Mouse (Mus musculus) ES-E14 (cell line): ENCODE measurements around the gene Knop1. TPM values are rescaled to one million over a fixed set of nuclear protein-coding genes. Genes with fewer than 3 reads are reported as not detected.

Experiments used
- DNase-seq: peaks from one replicate; pipeline ENCODE4 v3.0.0-alpha.2; 2013; ENCODE audit warnings: low read depth, low spot score
- H3K27ac ChIP-seq: 2 replicates; pipeline ENCODE4 v1.5.1; 2012; ENCODE audit warnings: low read depth, mild to moderate bottlenecking, low read length, moderate library complexity, mixed read lengths; ENCODE audit not compliant: poor library complexity, insufficient read depth, severe bottlenecking
- H3K36me3 ChIP-seq: 2 replicates; pipeline ENCODE4 v1.6.1; 2012; ENCODE audit warnings: mild to moderate bottlenecking, low read length, moderate library complexity, mixed read lengths; ENCODE audit not compliant: control insufficient read depth, poor library complexity, insufficient read depth, severe bottlenecking
- H3K4me1 ChIP-seq, 2 experiments: fragments of 150-350 bp in 1 of 2; sonication (generic) in 1 of 2; 2 replicates each; pipeline ENCODE4 v1.6.1; 2012; ENCODE audit warnings: low read length in 2 of 2, mild to moderate bottlenecking in 1 of 2, mixed read lengths in 1 of 2; ENCODE audit not compliant: control insufficient read depth in 2 of 2, insufficient read depth in 2 of 2, poor library complexity in 1 of 2
- H3K4me3 ChIP-seq, 2 experiments: fragments of 150-350 bp in 1 of 2; sonication (generic) in 1 of 2; 2 replicates each; pipeline ENCODE4 v1.5.1; 2012; ENCODE audit warnings: low read length in 2 of 2, low read depth in 1 of 2, mild to moderate bottlenecking in 1 of 2, mixed read lengths in 1 of 2; ENCODE audit not compliant: insufficient read depth in 1 of 2, poor library complexity in 1 of 2, severe bottlenecking in 1 of 2
- H3K9ac ChIP-seq: 2 replicates; pipeline ENCODE4 v1.6.1; 2012; ENCODE audit warnings: low read depth, mild to moderate bottlenecking, low read length, mixed read lengths; ENCODE audit not compliant: poor library complexity, insufficient read depth, severe bottlenecking
- H3K9me3 ChIP-seq: fragments of 150-350 bp; sonication (generic); 2 replicates; pipeline ENCODE4 v1.6.1; 2012; ENCODE audit warnings: low read depth, mild to moderate bottlenecking, low read length; ENCODE audit not compliant: control insufficient read depth, insufficient read depth
- CHD2 ChIP-seq: IDR thresholded peaks from 2 replicates; pipeline ENCODE4 v1.6.1; 2014; ENCODE audit warnings: mild to moderate bottlenecking, low read depth, low read length, inconsistent platforms
- HCFC1 ChIP-seq: IDR thresholded peaks from 2 replicates; pipeline ENCODE4 v1.6.1; 2012; ENCODE audit warnings: low read length, inconsistent platforms, borderline replicate concordance; ENCODE audit not compliant: insufficient read depth
- MAFK ChIP-seq: IDR thresholded peaks from 2 replicates; pipeline ENCODE4 v1.6.1; 2014; ENCODE audit warnings: mild to moderate bottlenecking, low read depth, low read length, inconsistent platforms; ENCODE audit not compliant: insufficient read depth
- ZC3H11A ChIP-seq: IDR thresholded peaks from 2 replicates; pipeline ENCODE4 v1.6.1; 2012; ENCODE audit warnings: low read depth, mild to moderate bottlenecking, inconsistent platforms, low read length, borderline replicate concordance
- ZNF384 ChIP-seq: IDR thresholded peaks from 2 replicates; pipeline ENCODE4 v1.6.1; 2012; ENCODE audit warnings: low read depth, low read length, inconsistent platforms
- in situ Hi-C, 2 experiments: fragments of 600-800 bp; cut with MboI; formaldehyde crosslinking; loops; one replicate each; pipeline ENCODE4 v1.15.1; 2025; ENCODE audit warnings: low sequenced_read_pairs in 2 of 2, inconsistent platforms in 1 of 2; ENCODE audit not compliant: unreplicated experiment in 2 of 2
- total RNA-seq: library from RNA; depleted of rRNA; stranded (reverse); fragments of 300-350 nt; gene quantifications from 2 replicates; pipeline ENCODE4 v1.2.3, GENCODE M21; 2012

The Knop1 gene
- total RNA-seq, 1 experiment, result 56.8 TPM

- Histone ChIP-seq H3K27ac (no peak overlapping the region), H3K36me3 (peaks cover 50% of the 10 kb centered on the region), H3K4me3 (no peak overlapping the region), H3K9ac (no peak overlapping the region), H3K4me1 (peaks cover 15 to 40% of the 10 kb centered on the region in 2 experiments; a peak in 3 of 4 replicates), H3K9me3 (no peaks in the 10 kb centered on the region)
- DNase-seq, result no peak
- TF ChIP-seq HCFC1 (no peak), CHD2 (no peak), ZNF384 (no peak), ZC3H11A (no peak), MAFK (no peak)
- in situ Hi-C loops, result no loop called here
These were observed 3.4 kb downstream of the Knop1 start for GRCm38 (mm10) chr7:118852611-118853010.

- H3K4me3 ChIP-seq, result no peak overlapping the region
- in situ Hi-C loops, result no loop called here
- H3K27ac ChIP-seq, result no peak overlapping the region; the same call in 1 of the 2 replicates
- no peak for TF ChIP-seq HCFC1
- no peak for TF ChIP-seq CHD2
- no peak for TF ChIP-seq MAFK
- no peak for TF ChIP-seq ZNF384
- TF ChIP-seq ZC3H11A, result no peak
- H3K9ac ChIP-seq, result 0 out of 2 replicates have a peak overlapping the region, but pooled peaks have one; percentile 16
- peaks cover 58% of the 10 kb centered on the region for H3K36me3 ChIP-seq
- no peak for DNase-seq
- no peaks in the 10 kb centered on the region for H3K9me3 ChIP-seq
- H3K4me1 ChIP-seq, result peaks cover 15 to 44% of the 10 kb centered on the region in 2 experiments; a peak in 3 of 4 replicates
These were observed 4.5 kb downstream of the Knop1 start for GRCm38 (mm10) chr7:118851571-118851970.

DNA sequence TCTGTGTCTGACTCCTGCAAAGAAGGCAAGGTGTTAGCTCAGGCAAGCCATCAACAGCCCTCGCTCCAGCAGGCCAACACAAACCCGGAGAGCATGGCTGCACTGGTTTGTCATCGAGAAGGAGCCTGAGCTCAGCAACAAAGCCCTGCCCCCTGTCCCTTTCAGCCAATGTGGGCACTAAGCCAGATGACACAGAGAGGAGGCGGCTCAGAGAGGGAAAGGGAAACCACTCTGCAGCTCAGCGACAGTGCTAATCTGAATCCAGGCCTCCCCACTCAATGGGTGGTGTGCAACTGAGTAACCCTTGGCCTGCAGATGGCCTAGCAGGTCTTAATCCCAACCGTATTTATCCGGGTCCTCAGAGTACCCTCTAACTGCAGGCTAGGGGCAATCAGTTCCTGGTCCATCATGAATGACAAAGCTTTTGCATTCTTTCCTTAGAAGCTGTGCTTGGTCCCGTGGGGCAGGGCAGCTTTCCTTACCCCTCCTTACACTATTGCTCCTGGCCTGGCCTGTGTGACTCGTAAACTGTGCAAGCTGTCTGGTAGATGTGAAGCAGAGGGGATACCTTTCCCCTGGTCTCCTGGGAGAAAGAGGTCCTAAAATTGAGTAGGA is 5.3 kb downstream of the Knop1 start:
- Histone ChIP-seq H3K9me3 (no peaks in the 10 kb centered on the region), H3K36me3 (peaks cover 66% of the 10 kb centered on the region), H3K9ac (0 out of 2 replicates have a peak overlapping the region, but pooled peaks have one; percentile 1), H3K27ac (peak overlapping the region; percentile 15; the same call in 1 of the 2 replicates), H3K4me3 (no peak overlapping the region), H3K4me1 (peaks cover 15 to 42% of the 10 kb centered on the region in 2 experiments; a peak in 3 of 4 replicates)
- DNase-seq, result no peak
- in situ Hi-C loops, result no loop called here
- TF ChIP-seq CHD2 (no peak), ZC3H11A (no peak), ZNF384 (no peak), HCFC1 (no peak), MAFK (no peak)

GRCm38 (mm10) chr7:118849543-118850250 is 6.4 kb downstream of the Knop1 start:
- no peak for DNase-seq
- peaks cover 15 to 42% of the 10 kb centered on the region in 2 experiments; a peak in 3 of 4 replicates for H3K4me1 ChIP-seq
- H3K4me3 ChIP-seq, result peak overlapping the region in 1 of 2 experiments; percentile 31; a peak in 1 of 4 replicates
- H3K9me3 ChIP-seq, result no peaks in the 10 kb centered on the region
- no peak for TF ChIP-seq ZC3H11A
- no peak for TF ChIP-seq CHD2
- TF ChIP-seq HCFC1, result no peak
- TF ChIP-seq MAFK, result no peak
- TF ChIP-seq ZNF384, result no peak
- peak overlapping the region; percentile 56; the same call in 1 of the 2 replicates for H3K27ac ChIP-seq
- peaks cover 75% of the 10 kb centered on the region for H3K36me3 ChIP-seq
- in situ Hi-C loops, result no loop called here
- H3K9ac ChIP-seq, result 0 out of 2 replicates have a peak overlapping the region, but pooled peaks have one; percentile 7
